Mouse (Mus musculus) fat pad, adult 2 months (tissue): Measurements from ENCODE around the gene Sgk2.
"Not testable (repeated sequence)": the region's sequence is repeated elsewhere in the genome, so short reads cannot be mapped to it uniquely, and the experiment has no call there.

Experiments used
- DNase-seq: peaks from one replicate; pipeline ENCODE4 v3.0.0-alpha.2; 2011; ENCODE audit warnings: low read depth, low spot score; ENCODE audit errors: extremely low read depth

Sgk2 gene

GRCm38 (mm10) chr2:163056584-163056983 is 69.5 kb downstream of the Sgk2 start:
- no peak for DNase-seq

- not testable (repeated sequence) for DNase-seq
Measured at GRCm38 (mm10) chr2:163058981-163059380, 71.9 kb downstream of the Sgk2 start.

DNA sequence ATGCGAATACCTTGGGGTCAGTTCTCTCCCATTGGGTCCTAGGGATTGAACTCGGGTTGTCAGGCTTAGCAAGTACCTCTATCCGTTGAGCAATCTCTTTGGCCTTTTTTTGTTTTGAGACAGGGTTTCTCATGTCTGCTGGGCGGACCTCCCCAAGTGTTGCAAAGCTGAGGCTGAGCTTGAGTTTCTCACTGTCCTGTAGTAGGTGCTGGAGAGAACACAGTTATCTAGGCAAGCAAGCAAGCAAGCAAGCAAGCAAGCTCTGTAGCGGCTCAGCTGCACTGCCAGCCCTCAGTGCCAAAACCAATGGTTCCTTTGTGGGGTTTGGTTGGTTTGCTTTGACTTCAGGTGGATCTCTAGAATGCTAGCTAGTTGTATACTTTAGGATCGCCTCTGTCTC is 73.5 kb downstream of the Sgk2 start:
- no peak for DNase-seq

DNA sequence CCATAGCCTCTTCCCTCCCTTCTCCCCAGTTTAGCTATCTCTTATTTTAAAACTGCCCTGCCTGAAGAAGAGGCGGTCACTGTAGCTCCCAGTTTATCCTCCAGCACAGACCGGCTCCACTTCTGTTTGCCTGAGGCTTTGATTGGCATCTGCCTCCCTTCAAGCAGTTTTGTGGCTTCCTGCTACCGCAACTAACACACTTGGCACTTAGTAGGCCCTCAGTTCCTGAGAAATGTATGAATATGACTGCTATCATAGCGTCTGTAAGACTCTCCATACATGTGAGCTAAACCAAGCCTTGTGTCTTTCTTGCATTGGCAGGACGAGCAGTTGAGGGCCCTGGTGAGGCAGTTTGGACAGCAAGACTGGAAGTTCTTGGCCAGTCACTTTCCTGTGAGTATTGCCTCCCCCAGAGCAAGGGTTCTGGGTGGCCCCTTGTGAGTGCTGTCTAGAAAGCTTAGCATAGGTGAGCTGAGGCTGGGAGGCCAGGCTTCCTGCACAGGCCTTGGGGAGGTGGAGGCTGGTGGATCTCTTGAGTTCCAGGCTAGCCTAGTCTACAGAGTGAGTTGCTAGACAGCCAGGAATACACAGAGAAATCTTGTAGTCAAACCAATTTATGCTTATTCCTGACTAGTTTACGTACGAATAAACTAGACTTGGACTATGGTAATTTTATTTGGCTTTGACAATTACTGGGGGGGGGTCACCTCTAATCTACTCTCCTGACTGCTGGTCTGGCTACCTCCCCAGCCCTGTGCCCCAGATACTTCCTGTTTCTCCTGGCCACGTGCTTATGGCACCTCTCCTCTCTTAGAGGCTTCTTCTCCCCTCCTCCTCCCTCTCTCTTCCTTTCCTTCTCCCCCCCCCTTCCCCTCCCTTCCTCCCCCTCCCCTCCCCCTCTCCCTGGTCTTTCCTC is 74.3 kb downstream of the Sgk2 start:
- DNase-seq: no peak

- no peak for DNase-seq
Measured at GRCm38 (mm10) chr2:163062119-163062508, 75.0 kb downstream of the Sgk2 start.
